In the genomic region with DNA sequence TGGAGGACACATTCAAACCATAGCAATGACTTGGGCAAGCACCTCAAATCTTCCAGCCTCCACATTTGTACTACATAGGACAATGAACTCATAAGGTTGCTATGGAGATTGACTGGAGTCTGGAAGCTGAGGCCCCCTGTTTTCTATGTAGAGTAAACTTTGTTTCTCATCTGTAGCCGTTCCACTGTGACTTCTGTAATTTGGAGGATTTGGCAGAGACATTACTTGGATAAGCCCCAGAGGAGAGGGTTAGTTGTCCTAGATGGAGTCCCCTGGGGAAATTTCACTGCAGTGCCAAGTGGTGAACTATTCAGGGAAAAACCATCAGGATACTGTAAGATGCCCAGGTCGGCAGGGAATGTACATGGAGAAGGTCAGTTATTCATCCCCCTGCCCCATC, we compare ENCODE assay signal across 21 mouse cellular contexts. TPM values are rescaled to one million over a fixed set of nuclear protein-coding genes. Genes with fewer than 3 reads are reported as not detected.
"Had no signal": no experiment of that assay in that cellular context is flagged by ENCODE, and none has a peak within 500 bp of the region (broad histone marks: within the 10 kb centered on the region; RNA-seq: fewer than 3 reads in every experiment).

No protein-coding gene starts in this region.

- H3K27me3 ChIP-seq: limb, embryonic 12.5 days; limb, embryonic 15.5 days; neural tube, embryonic 12.5 days; neural tube, embryonic 15.5 days had no signal

- H3K4me3 ChIP-seq: limb, embryonic 12.5 days; limb, embryonic 15.5 days; neural tube, embryonic 12.5 days; neural tube, embryonic 15.5 days had no signal

- H3K27ac ChIP-seq: kidney, postnatal 0 days; limb, embryonic 12.5 days; limb, embryonic 15.5 days; liver, embryonic 14.5 days; macrophage; neural tube, embryonic 12.5 days; neural tube, embryonic 15.5 days; stomach, postnatal 0 days had no signal

- H3K4me2 ChIP-seq: limb, embryonic 12.5 days; limb, embryonic 15.5 days; liver, embryonic 11.5 days; lung, embryonic 14.5 days; neural tube, embryonic 12.5 days; neural tube, embryonic 15.5 days had no signal

- H3K9ac ChIP-seq: limb, embryonic 12.5 days; limb, embryonic 15.5 days; liver, embryonic 14.5 days; liver, postnatal 0 days; lung, embryonic 14.5 days; neural tube, embryonic 12.5 days; neural tube, embryonic 15.5 days had no signal

- H3K9me3 ChIP-seq: limb, embryonic 12.5 days; limb, embryonic 15.5 days; neural tube, embryonic 12.5 days; neural tube, embryonic 15.5 days had no signal

- ATAC-seq: liver, postnatal 0 days; lung, postnatal 0 days had no signal

- DNase-seq: kidney, adult 18-20 months; kidney, postnatal 25 days; left cerebral cortex, postnatal 4 days; liver, postnatal 0 days; lung, embryonic 14.5 days; right cerebral cortex, adult 18-20 months; right cerebral cortex, postnatal 14 days; right cerebral cortex, postnatal 4 days; thymus, adult 2 months; thymus, postnatal 14 days; thymus, postnatal 4 days had no signal

- H3K4me1 ChIP-seq: limb, embryonic 12.5 days had no signal

- H3K36me3 ChIP-seq: limb, embryonic 12.5 days; limb, embryonic 15.5 days; neural tube, embryonic 12.5 days; neural tube, embryonic 15.5 days had no signal

RNA-seq across cellular contexts. Expression of a gene that starts 34.1 kb away (rescaled TPM):
- polyA plus RNA-seq: liver, postnatal 0 days; macrophage had no signal
